8 mouse cellular contexts compared by ENCODE assay signal in genomic region chr2:35906174-35906798, GRCm38 (mm10).
A peak's percentile ranks its signal among the peaks of the same experiment; 100 is the strongest.
DNase-seq lines count a peak whose midpoint lies in the region; ATAC-seq lines count a peak whose summit lies in the region.

No protein-coding gene starts in this region.

- no peaks in the 10 kb centered on the region for H3K36me3 ChIP-seq in hindbrain, embryonic 14.5 days (replicated peaks; ENCODE audit: control insufficient read depth, insufficient read depth)

- no peak overlapping the region for H3K4me3 ChIP-seq in hindbrain, embryonic 14.5 days (replicated peaks; ENCODE audit: low read length)

- H3K27ac ChIP-seq in hindbrain, embryonic 14.5 days, result no peak overlapping the region

- H3K9ac ChIP-seq in hindbrain, embryonic 14.5 days, result no peak overlapping the region

- 20% methylated on average over 11 of the region's 11 CpGs for WGBS in hindbrain, embryonic 14.5 days

- DNase-seq in adrenal gland, adult (ENCODE audit: inconsistent age in 2 of 2, low spot score in 1 of 2), result peak; percentile 69 to 93
- DNase-seq in cerebellum, postnatal 25 days, result peak; percentile 67 to 79
- peak; percentile 45 to 80 for DNase-seq in frontal cortex, postnatal 36 days (ENCODE audit: low spot score in 2 of 2)
- peak; percentile 94 for DNase-seq in hindbrain, embryonic 14.5 days (ENCODE audit: low spot score)
- DNase-seq in layer of hippocampus, postnatal 10 days (ENCODE audit: low spot score in 2 of 2), result peak; percentile 61 to 70
- DNase-seq in lung, postnatal 25 days (ENCODE audit: low spot score), result peak; percentile 82
- DNase-seq in right cerebral cortex, adult 2 months (ENCODE audit: low spot score in 2 of 2), result peak; percentile 68 to 77

- H3K4me1 ChIP-seq in hindbrain, embryonic 14.5 days (replicated peaks; ENCODE audit: control insufficient read depth, insufficient read depth, low read length), result no peaks in the 10 kb centered on the region

- H3K9me3 ChIP-seq in hindbrain, embryonic 14.5 days (ENCODE audit: control insufficient read depth, low read length), result no peaks in the 10 kb centered on the region

- H3K4me2 ChIP-seq in hindbrain, embryonic 14.5 days (replicated peaks), result no peak overlapping the region

- peak; percentile 80 for ATAC-seq in hindbrain, embryonic 14.5 days (ENCODE audit: low FRiP score)
- ATAC-seq in monocyte, adult 5-6 weeks (replicated peaks; ENCODE audit: insufficient number of reproducible peaks, low FRiP score, low TSS enrichment, poor library complexity, severe bottlenecking), result no peak

- H3K27me3 ChIP-seq in hindbrain, embryonic 14.5 days (ENCODE audit: control insufficient read depth, insufficient read depth, low read length), result no peaks in the 10 kb centered on the region
